Mouse (Mus musculus) natural killer cell, adult 2 months (primary cell): Measurements from ENCODE around the gene Gm17332.
"Not testable (repeated sequence)": the region's sequence is repeated elsewhere in the genome, so short reads cannot be mapped to it uniquely, and the experiment has no call there.

Source experiments
- DNase-seq, 2 experiments: peaks; one replicate each; pipeline ENCODE4 v3.0.0; 2022; ENCODE audit warnings: low spot score in 2 of 2

Gene Gm17332

GRCm38 (mm10) chr11:31182362-31182761 lies at the start of gene Gm17332:
Gene Gm17332, minus strand, starts transcription at chr11:31182462.
- DNase-seq: no peak

DNA sequence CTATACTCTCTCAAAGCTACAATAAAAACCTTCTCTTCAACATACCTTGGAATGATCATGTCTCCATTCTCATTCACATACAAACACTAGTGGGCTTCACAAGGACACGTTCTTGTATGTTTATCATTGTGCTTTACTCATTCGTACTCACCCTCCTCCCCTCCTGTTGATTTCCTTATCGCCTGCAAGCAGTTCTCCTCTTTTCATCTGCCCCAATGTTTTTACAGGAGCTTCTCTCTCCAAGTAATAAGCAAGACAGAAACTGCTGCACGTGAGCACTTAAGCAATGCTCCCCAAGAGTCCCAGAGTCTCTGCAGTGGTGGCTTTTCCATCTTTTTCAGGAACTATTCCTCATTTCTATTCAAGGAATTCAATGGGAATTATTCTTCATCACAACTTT lies 47.7 kb upstream of the Gm17332 start:
- DNase-seq: no peak

- DNase-seq: no peak
Observed at GRCm38 (mm10) chr11:31225359-31225758, 43.1 kb upstream of the Gm17332 start.

DNA sequence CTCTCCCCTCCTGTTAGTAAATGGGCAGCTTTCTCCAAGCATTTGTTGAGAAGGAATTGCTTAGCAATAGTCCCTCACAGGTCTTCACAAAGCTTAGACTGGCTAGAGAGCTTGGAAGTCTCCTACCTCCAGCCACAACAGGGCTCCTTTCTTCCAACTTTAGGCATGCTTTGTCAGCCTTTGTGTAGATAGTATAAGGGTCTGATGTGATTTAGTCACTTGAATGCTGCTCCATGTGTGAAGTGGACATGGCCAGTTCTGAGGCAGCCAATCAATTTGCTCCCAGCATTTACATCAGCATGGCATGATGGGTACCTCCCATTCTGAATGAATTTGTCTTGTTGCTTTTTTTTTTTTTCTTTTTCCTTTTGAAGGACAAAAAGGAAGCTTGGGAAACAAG lies 35.7 kb upstream of the Gm17332 start:
- no peak for DNase-seq

- no peak for DNase-seq
Observed at GRCm38 (mm10) chr11:31195621-31196363, 13.5 kb upstream of the Gm17332 start.

DNA sequence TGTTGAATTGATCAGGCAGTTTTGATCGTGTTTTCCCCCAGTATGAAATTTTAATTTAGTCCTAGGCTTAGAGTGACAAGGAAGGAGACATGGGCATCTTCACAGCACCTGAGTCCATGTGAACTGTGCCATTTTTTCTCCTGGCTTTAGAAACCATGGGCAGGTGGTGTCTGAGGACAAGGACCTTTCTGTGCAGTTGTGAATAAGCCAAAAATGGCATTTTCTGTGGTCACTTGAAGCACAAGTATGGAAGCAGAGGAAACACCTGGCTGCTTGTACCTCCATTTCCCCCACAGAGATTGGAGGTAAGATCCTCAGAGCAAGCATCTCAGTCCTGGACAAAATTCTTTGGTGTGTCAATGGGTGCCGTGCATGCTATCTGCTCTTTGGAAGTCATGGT lies 12.5 kb upstream of the Gm17332 start:
- DNase-seq: no peak

- DNase-seq: no peak
Observed at GRCm38 (mm10) chr11:31170052-31170646, 12.1 kb downstream of the Gm17332 start.

DNA sequence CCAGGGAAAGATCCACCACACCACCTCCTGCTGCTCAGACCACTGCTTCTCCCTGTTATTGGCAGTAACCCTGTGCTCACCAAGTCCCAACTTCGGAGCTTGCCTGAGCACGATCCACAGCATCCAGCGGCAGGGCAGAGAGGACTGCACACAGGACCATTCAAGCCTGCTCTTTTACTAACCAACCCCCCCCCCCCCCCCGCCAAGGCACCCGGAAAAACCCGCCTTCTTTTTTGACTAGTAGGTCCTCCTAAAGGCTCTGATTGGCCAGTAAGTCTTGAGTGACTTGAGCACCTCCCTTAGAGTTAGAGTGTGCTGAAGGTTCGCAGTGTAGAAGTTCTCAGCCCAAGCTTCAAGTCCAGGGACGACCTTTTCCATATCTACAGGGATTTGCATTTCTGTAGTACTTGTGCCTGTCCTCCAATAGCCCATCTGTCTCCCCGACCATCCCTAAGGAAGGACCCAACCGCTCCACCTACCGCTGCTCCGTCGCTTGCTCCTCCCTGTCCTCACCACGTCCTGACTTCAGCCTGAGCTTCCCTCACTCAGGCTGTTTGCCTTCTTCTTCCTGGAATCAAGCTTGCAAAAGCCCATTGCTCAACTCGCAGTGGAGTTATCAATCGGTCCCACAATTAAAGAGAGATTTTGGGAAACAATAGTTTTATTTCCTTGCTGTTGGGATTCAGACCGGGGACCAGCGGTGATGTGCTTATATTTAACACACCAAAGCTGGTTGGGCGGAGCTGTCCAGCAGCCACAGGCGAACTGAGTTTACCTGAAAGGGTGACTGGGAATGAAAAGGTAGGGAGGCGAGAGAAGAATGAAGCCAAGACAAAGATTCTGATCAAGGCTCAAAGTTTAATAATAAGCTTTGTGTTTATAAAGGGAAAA lies 12.9 kb downstream of the Gm17332 start:
- DNase-seq: no peak

DNA sequence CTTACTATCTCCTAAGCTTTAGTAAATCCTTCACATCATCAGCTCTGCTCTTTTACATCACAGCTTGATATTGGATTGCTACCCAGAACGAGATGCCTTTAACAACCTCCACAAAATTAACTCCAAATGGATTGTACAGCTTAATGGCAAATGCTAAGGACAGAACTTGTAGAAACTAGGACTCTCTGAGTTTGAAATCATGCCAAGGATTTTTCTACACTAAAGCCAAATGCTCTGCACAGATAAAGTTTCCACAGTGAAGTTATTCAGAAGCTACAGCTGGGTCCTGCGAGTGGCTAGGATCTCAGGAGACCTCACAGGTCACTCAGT lies 13.5 kb downstream of the Gm17332 start:
- DNase-seq: no peak

DNA sequence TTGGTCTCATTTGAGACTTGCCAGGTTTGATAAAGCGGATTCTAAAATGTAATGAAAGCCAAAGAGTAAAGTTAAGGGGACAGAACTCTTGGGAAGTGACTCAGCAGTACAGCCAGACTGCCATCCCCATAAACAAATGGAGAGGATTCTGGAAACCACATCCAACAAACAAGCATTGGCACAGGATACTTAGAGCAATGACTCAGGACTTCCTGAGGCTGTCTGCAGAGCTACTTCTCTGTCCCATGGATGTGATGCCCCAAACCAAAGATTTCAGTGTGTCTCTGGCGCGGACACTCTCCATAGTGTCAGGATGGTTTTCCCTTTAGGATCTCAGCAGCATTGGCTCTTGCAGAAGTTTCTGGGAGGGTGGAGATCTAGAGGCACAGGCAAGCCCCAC lies 25.2 kb downstream of the Gm17332 start:
- no peak for DNase-seq

DNA sequence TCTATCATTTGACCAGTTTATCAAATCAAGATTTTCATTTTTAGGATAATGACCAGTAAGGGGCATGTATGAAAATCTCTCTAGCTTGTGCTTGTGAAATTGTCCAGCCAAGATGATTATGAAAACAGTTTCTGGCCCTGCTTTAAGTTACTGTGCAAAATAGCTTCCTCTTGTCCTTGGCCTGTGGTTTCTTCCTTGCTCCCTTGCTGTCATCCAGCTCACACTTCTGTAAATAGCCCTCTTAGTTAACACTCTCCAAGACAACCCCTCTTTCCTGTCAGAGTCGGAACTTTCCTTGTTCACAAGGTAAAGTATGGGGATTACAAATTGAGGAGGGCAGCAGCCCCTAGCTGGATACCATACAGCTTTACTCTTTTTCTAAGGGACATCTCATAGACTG lies 43.9 kb downstream of the Gm17332 start:
- DNase-seq: not testable (repeated sequence)

- DNase-seq: not testable (repeated sequence)
Observed at GRCm38 (mm10) chr11:31134824-31135223, 47.4 kb downstream of the Gm17332 start.

GRCm38 (mm10) chr11:31133726-31134125 lies 48.5 kb downstream of the Gm17332 start:
- DNase-seq: not testable (repeated sequence)
